Mouse (Mus musculus): ENCODE results near the gene Rasl11b. TPM values are rescaled to one million over a fixed set of nuclear protein-coding genes. Genes with fewer than 3 reads are reported as not detected.

The Rasl11b gene
- total and polyA plus RNA-seq, 2 experiments = 1.1 to 6.6 TPM

DNA sequence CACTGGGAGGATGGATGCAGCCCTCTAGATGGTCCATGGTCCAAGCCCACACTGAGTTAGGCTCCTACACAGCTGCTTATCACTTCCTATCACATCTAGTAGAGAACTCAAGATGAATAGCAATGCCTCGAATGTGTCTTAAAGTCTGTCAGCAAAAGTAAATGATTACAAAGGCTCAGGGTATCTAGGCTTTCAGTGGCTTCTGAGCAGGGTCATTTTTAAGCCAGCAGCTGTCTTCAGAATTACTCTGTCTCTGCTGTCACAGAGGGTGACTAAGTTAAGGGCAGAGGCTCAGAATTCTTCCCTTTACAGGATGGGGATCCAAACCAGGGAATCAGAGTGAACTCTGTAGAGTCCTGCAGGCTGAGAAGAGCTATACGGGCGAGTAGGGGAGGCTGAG, 51.9 kb downstream of the Rasl11b start:
- no peaks in the 10 kb centered on the region for H3K79me2 ChIP-seq (ENCODE audit: control insufficient read depth, insufficient read depth, low read length)
- no peaks in the 10 kb centered on the region for H3K27me3 ChIP-seq (ENCODE audit: control insufficient read depth, insufficient read depth, low read length)
- H3K27ac ChIP-seq (replicated peaks; ENCODE audit: insufficient read depth, low read depth, low read length) = no peak overlapping the region
- WGBS = 87% methylated on average over 3 of the region's 3 CpGs
- no peak for DNase-seq (ENCODE audit: extremely low read depth, low read depth, low spot score)
- H3K4me1 ChIP-seq (ENCODE audit: control insufficient read depth, insufficient read depth, low read length) = peaks cover 14% of the 10 kb centered on the region
- H3K36me3 ChIP-seq (ENCODE audit: control insufficient read depth, insufficient read depth, low read length) = no peaks in the 10 kb centered on the region
- no peak overlapping the region for H3K9ac ChIP-seq (ENCODE audit: low read depth, low read length)
- no peak overlapping the region for H3K4me3 ChIP-seq (ENCODE audit: insufficient read depth, low read depth, low read length)
- TF ChIP-seq POLR2A (IDR thresholded peaks at IDR 0.05; ENCODE audit: extremely low read depth, insufficient read depth, low read length) (no peak), CTCF (IDR thresholded peaks at IDR 0.05; ENCODE audit: low read depth, low read length) (no peak)

Other genes starting within 250 kb of the Rasl11b start
- gene Usp46, start 126.9 kb upstream of the Rasl11b start, total RNA-seq (2014; rRNA removed) = 5.4 and 5.8 TPM in 2 replicates
- gene Usp46, start 126.9 kb upstream of the Rasl11b start, polyA plus RNA-seq (2012; rRNA removed) = 3.0 and 3.8 TPM in 2 replicates

All from liver, adult 2 months (tissue).